Mouse (Mus musculus) bone marrow macrophage, adult 2 months (primary cell): ENCODE measurements at regions not wholly inside any gene's neighbourhood (a gene's known extent, or its start where the extent isn't known, plus 50 kb on each side); places are given as distances from the start of the nearest gene placed in this dataset.

Experiments used
- CTCF ChIP-seq: IDR thresholded peaks from 2 replicates; pipeline ENCODE4 v1.5.1; 2012; ENCODE audit warnings: low read depth, mild to moderate bottlenecking, low read length, moderate library complexity
- POLR2A ChIP-seq: IDR thresholded peaks from 2 replicates; pipeline ENCODE4 v1.6.1; 2012; ENCODE audit warnings: mild to moderate bottlenecking, low read depth, low read length, borderline replicate concordance

DNA sequence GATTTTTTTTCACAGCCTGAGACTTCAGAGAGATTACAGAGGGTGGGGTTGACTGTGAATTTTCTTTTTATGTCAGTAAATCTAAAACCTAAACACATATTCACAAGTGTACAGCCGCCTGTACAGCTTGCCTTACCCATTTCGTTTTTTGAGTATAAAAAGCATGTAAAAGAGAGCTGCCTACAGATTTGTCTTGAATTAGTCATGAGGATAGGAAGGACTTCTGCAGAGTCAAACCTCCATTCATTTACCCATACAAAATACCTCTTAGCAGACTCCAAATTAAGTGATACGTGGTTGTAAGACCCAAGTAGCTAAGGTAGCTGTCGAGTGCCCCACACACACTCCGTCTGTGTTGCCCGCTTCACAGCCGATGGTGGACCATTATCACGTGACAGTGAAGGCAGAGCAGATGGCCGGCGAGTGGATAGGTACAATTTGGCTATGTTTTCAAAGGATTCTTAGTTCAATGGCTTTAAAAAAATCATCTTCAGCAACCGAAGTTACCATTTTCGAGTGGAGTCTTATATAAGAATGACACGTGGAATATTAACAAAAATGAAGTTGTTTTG, 591.3 kb downstream of the Ptprc start:
- TF ChIP-seq CTCF (no peak), POLR2A (no peak)
